Mouse (Mus musculus) stomach, postnatal 0 days (tissue): ENCODE measurements at regions not wholly inside any gene's neighbourhood (a gene's known extent, or its start where the extent isn't known, plus 50 kb on each side); places are given as distances from the start of the nearest gene placed in this dataset.
A peak's percentile ranks its signal among the peaks of the same experiment; 100 is the strongest.

ENCODE experiments used
- ATAC-seq: fragments of 200-750 bp; cut with Nextera tagmentation; 2 replicates; pipeline ENCODE4 v1.8.0; 2017; ENCODE audit not compliant: low FRiP score, low TSS enrichment
- DNase-seq: peaks from one replicate; pipeline ENCODE4 v3.0.0-alpha.2; 2016; ENCODE audit warnings: low spot score
- H3K27ac ChIP-seq: fragments of 300-500 bp; sonication (generic); replicated peaks from 2 replicates; pipeline ENCODE4 v1.5.1; 2014; ENCODE audit warnings: mild to moderate bottlenecking, control low read depth
- H3K27me3 ChIP-seq: fragments of 300-500 bp; sonication (generic); 2 replicates; pipeline ENCODE4 v1.6.1; 2014; ENCODE audit warnings: low read length; ENCODE audit not compliant: control insufficient read depth, insufficient read depth
- H3K36me3 ChIP-seq: fragments of 300-500 bp; sonication (generic); 2 replicates; pipeline ENCODE4 v1.6.1; 2014; ENCODE audit warnings: low read length, mixed read lengths; ENCODE audit not compliant: control insufficient read depth, insufficient read depth
- H3K4me1 ChIP-seq: fragments of 300-500 bp; sonication (generic); replicated peaks from 2 replicates; pipeline ENCODE4 v1.6.1; 2014; ENCODE audit warnings: antibody characterized with exemption; ENCODE audit not compliant: control insufficient read depth, insufficient read depth
- H3K4me2 ChIP-seq: fragments of 300-500 bp; sonication (generic); replicated peaks from 2 replicates; pipeline ENCODE4 v1.6.1; 2014; ENCODE audit warnings: low read depth, mild to moderate bottlenecking, control low read depth, moderate library complexity
- H3K4me3 ChIP-seq: fragments of 300-500 bp; sonication (generic); 2 replicates; pipeline ENCODE4 v1.5.1; 2014; ENCODE audit warnings: low read depth, low read length, control low read depth
- H3K9ac ChIP-seq: fragments of 300-500 bp; sonication (generic); 2 replicates; pipeline ENCODE4 v1.6.1; 2014; ENCODE audit warnings: mild to moderate bottlenecking, low read length, control low read depth, mixed read lengths
- H3K9me3 ChIP-seq: fragments of 300-500 bp; sonication (generic); 2 replicates; pipeline ENCODE4 v1.6.1; 2016; ENCODE audit warnings: low read length; ENCODE audit not compliant: control insufficient read depth
- CTCF ChIP-seq: IDR thresholded peaks from 2 replicates; pipeline ENCODE4 v1.5.1; 2016; ENCODE audit warnings: antibody characterized with exemption, low read depth, mild to moderate bottlenecking, moderate library complexity
- EP300 ChIP-seq: optimal IDR thresholded peaks from 2 replicates; pipeline ENCODE3; 2016; ENCODE audit warnings: antibody characterized with exemption
- WGBS: fragments of 180-500 bp; shearing (Covaris S2); extraction: QIAGEN DNeasy Blood & Tissue Kit; methylation state at CpG from one replicate; pipeline ENCODE4 v1.1.7; 2014; 5-methylcytosine and 5-hydroxymethylcytosine counted together

DNA sequence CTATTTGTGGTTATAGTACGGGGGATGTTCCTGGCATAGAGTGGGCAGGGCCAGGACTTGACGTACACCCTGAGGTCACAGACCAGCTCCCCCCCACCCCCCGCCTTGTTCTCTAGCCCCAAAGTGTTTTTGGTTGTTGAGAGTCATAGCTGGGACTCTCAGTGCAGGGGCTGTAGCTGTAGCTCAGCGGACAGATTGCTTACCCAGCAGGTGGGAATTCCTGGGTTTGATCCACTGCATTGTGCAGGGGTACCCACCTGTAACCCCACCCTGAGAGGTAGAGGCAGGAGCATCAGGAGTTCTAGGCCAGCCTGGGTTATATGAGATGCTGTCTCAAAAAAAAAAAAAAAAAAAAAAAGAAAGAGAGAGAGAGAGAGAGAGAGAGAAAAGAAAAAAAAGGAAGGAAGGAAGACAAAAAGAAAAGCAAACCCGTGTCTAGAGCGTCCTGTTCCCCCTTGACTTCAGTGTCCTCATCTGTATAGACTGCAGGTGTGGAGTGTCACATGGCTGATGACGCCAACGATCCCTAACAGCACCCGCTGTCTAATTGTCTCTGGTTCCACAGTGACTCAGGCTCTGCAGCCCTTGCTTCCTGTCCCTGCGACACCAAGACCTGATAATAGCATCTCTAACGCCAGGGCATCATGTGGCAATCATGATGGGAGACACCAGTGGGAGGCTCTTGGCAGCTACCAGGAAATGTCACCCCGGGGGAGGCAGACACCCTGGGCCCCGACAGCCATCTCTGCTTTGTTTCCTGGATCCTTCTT, 102.0 kb upstream of the Vrk1 start:
- Histone ChIP-seq H3K9me3 (no peaks in the 10 kb centered on the region), H3K36me3 (no peaks in the 10 kb centered on the region), H3K27me3 (no peaks in the 10 kb centered on the region), H3K4me2 (no peak overlapping the region), H3K4me3 (no peak overlapping the region), H3K4me1 (no peaks in the 10 kb centered on the region), H3K27ac (no peak overlapping the region), H3K9ac (no peak overlapping the region)
- WGBS = 66% methylated on average over 13 of the region's 13 CpGs
- DNase-seq (no peak), ATAC-seq (no peak)
- TF ChIP-seq CTCF (no peak), EP300 (no peak)

DNA sequence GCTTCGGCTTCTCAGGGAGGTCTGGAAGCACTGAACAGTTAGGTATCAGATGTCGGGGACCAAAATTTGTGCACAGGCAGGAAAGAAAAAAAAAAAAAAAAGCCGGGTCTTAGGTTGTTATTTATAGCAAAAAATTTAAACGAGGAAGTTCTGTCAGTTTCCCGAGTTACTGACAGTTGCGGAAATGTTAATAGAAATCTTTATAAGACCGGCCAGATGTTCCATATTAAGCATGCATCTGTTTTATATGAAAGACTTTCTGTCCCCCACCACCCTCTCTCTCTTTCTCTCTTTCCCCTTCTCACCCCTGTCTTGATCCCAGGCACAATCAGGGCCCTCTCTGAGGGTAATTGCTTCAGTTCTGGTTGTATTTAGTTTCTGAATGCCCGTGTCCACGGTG, 98.5 kb upstream of the Vrk1 start:
- ATAC-seq = no peak
- WGBS = 56% methylated on average over 9 of the region's 9 CpGs
- Histone ChIP-seq H3K4me1 (no peaks in the 10 kb centered on the region), H3K27me3 (no peaks in the 10 kb centered on the region), H3K4me3 (no peak overlapping the region), H3K27ac (no peak overlapping the region), H3K9me3 (no peaks in the 10 kb centered on the region), H3K36me3 (no peaks in the 10 kb centered on the region), H3K4me2 (no peak overlapping the region), H3K9ac (no peak overlapping the region)
- DNase-seq = no peak
- TF ChIP-seq EP300 (no peak), CTCF (no peak)

DNA sequence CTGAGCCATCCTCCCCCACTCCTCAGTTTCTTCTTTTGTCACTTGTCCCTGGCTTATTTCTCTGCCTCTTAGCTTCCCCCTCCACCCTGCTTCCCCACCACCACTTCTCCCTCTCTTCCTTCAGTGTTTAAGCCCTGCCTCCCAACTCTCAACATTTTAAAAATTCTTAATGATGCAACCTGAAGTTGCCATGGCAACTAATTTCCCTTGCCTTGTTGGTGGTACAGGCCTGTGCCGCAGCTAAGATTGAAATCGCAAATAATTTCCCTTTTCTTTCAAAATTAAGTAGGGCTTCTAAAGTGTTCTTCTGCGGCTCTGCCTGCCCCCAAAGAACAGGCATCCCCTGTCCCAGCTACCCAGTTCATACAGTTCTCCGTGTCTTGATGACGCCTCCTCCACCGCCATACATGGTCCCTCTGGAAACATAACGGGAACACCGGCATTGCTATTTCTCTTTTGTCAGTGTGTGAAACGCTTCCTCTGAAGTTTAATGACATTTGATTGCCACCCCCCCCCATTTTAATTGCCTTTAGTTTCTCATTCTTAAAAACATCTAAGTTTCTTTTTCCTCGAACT, 92.6 kb upstream of the Vrk1 start:
- 81% methylated on average over 10 of the region's 10 CpGs for WGBS
- Histone ChIP-seq H3K36me3 (no peaks in the 10 kb centered on the region), H3K27ac (no peak overlapping the region), H3K9ac (no peak overlapping the region), H3K27me3 (no peaks in the 10 kb centered on the region), H3K9me3 (no peaks in the 10 kb centered on the region), H3K4me3 (no peak overlapping the region), H3K4me1 (no peaks in the 10 kb centered on the region), H3K4me2 (no peak overlapping the region)
- TF ChIP-seq CTCF = no peak
- no peak for TF ChIP-seq EP300
- ATAC-seq (no peak), DNase-seq (no peak)

DNA sequence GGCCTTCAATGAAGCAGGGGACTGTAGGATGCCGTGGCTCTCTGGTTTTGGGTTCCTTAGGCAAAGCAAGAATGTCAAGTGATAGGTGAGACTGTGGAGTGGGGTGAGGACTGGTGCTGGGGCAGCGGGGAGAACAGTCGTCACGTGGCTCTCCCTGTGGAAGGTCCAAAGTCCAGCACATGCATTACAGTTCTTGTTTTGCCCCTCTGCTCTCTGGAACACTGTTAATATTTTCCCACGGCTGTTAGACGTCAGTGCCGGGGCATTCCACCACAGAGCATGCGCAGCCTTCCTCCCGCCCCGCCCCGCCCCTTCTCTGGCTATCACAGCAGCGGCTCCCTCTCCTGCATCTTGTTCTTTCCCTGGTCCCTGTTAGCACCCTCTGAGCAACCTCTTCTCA, 91.3 kb upstream of the Vrk1 start:
- Histone ChIP-seq H3K4me1 (no peaks in the 10 kb centered on the region), H3K9ac (no peak overlapping the region), H3K27me3 (no peaks in the 10 kb centered on the region), H3K4me3 (no peak overlapping the region), H3K27ac (no peak overlapping the region), H3K9me3 (no peaks in the 10 kb centered on the region), H3K36me3 (no peaks in the 10 kb centered on the region), H3K4me2 (no peak overlapping the region)
- 52% methylated on average over 12 of the region's 12 CpGs for WGBS
- DNase-seq (peak; percentile 43), ATAC-seq (peak; percentile 51; the same call in 1 of the 2 replicates)
- TF ChIP-seq EP300 (no peak), CTCF (no peak)

DNA sequence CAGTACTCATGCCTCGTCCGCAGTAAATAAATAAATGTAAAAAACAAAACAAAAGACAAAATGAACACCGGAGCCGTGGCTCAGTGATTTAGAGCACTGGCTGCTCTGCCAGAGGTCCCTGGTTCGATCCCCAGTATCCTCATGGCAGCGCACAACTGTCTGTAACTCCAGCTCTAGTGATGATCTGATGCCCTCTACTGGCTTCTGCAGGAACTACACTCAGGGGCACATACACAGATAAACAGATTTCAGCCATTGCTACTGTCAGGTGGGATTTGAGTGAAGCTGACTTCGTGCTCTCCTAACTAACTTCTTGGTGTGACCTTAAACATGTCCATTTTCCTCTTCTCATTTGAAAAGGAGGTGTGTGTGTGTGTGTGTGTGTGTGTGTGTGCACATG, 82.8 kb upstream of the Vrk1 start:
- DNase-seq = no peak
- Histone ChIP-seq H3K9ac (no peak overlapping the region), H3K27ac (no peak overlapping the region), H3K4me3 (no peak overlapping the region), H3K36me3 (no peaks in the 10 kb centered on the region), H3K9me3 (no peaks in the 10 kb centered on the region), H3K27me3 (no peaks in the 10 kb centered on the region), H3K4me1 (no peaks in the 10 kb centered on the region), H3K4me2 (no peak overlapping the region)
- TF ChIP-seq EP300 (no peak), CTCF (peak; percentile 21; the same call in 1 of the 2 replicates)
- no peak for ATAC-seq
- WGBS = 92% methylated on average over 7 of the region's 7 CpGs

DNA sequence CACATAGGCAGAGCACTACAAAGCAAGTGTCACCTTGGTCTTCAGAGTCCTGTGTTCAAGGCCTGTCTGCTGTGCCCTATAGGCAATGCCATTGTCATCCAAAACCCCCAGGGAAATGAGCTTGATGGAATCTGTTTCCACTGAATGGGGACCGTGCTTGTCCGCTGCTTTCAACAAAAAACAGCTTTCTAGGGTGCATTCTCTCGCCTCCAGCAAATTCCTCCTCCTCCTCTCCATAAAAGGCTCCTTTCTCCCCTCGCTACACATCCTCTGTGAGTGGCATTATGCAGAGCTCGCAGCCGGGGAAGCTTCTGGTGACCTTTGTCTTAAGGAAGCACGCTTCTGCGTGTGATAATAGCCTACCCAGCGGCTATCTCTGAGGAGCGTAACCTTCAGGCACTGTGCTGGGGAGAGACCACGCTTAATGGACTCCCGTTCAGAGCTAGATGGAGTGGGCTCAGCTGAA, 80.5 kb upstream of the Vrk1 start:
- no peak overlapping the region for H3K4me2 ChIP-seq
- H3K36me3 ChIP-seq = no peaks in the 10 kb centered on the region
- 48% methylated on average over 12 of the region's 12 CpGs for WGBS
- TF ChIP-seq EP300 = no peak
- no peak for TF ChIP-seq CTCF
- H3K9me3 ChIP-seq = 0 out of 2 replicates have a peak, but pooled peaks cover 2% of the 10 kb centered on the region
- H3K27me3 ChIP-seq = no peaks in the 10 kb centered on the region
- no peak overlapping the region for H3K9ac ChIP-seq
- DNase-seq (no peak), ATAC-seq (no peak)
- H3K4me3 ChIP-seq = no peak overlapping the region
- no peaks in the 10 kb centered on the region for H3K4me1 ChIP-seq
- no peak overlapping the region for H3K27ac ChIP-seq
